Mouse (Mus musculus) liver, adult (tissue): ENCODE measurements around the gene C4bp.

Experiments
- GATA4 ChIP-seq: IDR thresholded peaks from 2 replicates; pipeline ENCODE4 v1.6.1; 2014; ENCODE audit warnings: mild to moderate bottlenecking, low read length; ENCODE audit not compliant: insufficient replicate concordance

C4bp gene

DNA sequence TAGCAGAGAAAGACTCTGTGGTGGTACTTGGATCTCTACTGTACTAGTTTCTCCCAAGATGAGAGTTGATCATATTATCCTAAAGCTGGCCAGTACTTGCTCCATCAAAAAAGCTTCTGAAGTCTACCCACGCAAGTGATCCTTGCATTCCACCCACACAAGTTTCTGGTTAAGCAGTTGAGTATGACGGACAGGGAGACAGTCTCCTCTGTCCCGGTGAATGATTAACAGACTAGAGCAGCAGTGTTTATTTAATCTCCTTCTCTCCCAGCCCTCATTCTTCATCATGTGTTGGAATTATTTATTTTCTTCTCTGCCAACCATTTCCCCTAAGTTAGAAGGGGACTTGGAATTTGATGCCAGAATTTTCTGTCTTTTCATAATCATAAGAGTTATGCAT, at the start of gene C4bp:
Gene C4bp (minus strand): TSS at position 179 of the 400 bp plus-strand sequence.
- no peak for TF ChIP-seq GATA4

DNA sequence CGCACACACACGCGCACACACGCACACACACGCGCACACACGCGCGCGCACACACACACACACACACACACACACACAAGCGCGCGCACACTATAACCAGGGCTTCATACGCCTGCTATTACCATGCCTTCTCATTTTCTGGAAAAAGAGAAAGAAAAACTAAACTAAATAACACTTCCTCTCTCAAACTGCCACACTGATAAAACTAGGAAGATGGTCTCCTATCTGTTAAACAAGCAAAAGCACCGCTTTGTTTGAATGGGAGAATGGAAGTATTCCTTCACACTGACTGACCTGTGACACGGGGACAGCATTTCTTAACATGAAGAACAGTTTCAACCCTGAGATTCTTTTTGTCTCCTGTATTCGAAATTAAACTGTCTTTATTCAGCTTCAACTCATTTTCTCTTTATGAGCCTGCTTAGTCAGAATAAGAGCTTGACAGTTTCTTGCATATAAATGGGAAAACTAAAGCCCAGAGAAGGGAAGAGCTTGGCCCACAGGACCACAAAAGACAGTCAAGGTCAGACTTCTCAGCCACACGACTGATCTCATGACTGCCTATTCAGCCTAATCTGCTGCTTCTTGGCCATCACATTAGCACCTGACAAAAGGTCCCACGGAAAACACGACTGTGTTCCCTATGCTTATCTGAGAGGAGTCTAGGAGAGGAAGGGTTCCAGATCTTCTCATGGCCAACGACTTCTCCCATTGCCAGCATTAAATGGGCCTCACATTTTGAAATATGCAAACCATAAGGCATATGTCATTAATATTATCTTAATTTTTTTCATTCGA, 49.0 kb upstream of the C4bp start:
- TF ChIP-seq GATA4: no peak

DNA sequence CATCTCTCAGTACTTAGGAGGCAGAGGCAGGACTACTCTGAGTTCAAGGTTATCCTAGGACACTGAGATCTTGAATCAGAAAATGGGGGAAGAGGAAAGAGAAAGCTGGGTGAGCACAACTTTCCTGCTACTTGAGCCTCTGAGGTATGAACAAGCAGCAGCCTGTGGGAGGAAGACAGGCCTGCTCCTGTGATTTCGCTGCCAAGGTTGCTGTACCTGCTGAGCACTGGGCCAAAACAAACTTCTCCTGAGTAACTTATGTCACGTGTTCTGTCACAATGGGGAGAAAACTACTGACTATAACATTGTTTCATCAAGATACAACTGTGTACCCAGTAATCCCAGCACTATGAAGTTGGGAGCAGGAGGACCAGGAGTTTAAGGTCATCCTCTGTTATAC, 42.2 kb upstream of the C4bp start:
- no peak for TF ChIP-seq GATA4

DNA sequence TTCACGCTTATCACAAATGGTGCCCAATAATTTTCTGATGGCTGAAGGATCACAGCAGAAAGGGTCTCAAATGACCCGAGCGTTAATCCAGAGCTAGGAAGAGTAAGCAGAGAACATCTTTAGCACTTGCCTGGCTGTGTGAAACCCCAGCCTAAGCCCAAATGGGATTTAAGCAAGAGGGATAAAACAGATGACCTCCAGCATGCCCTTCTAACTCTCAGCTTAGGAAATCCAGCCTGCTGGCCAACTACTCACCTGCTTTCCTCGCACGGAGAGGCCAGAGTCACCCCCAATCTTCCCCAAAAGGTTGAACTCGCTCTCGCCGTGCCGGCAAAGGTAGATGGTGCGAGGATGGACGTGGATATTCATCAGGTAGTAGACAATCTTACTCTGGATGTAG, 40.5 kb upstream of the C4bp start:
- no peak for TF ChIP-seq GATA4

DNA sequence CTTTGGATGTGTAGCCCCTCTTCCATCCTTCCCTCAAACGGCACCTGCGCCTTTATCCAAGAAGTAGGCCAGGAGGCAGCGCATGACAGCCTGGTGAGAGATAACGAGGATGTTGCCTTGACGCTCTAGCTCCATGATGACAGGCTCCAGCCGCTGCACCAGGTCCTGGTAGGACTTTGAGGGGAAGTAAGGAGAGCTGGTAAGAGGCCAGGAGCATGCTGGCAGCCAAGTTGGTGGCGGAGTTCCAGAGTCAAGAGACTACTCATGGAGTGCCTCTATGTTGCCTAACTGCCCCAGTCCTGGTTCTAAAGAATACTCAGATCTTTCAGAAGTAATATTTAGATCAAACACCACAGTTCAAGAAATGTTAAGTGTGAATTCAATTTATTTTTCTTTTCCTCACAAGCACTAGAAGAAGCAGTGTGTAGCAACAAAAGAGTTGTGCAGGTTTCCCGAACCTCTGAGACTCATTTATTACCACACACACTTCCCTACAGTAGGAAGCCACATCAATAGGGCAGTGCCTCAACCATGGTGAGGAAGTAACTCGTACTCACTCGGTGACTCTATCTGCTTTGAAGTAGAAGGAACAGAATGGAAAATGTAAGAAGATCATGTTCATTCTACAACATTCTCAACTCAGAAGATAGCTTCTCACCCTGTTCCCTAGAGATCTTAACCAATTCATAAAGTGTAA, 38.7 kb upstream of the C4bp start:
- TF ChIP-seq GATA4: no peak

DNA sequence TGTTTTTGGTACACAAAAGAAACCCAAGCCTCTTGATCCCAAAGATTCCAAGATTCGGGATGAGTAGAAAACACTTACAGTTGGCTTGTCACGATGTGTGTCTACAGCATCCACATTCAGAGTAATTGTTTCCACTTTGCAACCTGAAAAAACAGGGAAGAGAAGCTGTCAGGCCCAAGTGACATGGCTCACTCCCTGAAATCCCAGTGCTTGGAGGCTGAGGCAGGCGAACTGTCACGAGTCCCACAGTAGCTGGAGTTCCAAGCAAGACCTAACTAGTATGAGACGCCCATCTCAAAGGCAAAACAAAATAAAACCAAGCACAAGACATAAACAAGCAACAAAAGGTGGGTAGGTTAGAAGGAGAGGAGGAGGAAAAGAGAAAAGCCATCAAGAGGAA, 37.2 kb upstream of the C4bp start:
- TF ChIP-seq GATA4: no peak

DNA sequence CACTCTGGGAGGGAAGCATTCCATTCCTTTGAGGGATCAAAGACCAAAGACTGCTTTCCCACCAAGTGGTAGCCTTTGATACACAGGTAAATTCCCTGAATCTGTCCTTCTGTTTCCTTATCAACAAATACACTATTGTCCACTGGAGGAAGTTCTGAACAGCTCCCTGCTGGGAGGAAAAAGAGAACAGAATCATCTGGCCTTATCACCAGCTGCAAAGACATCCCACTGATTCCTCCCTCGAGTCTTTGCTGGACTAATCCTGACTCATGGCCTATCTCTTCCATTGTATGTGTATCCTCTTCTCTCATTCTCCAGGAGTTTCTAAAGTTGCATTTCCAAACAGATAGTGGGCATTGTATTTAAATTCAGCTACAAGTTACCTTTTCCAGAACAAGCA, 22.5 kb upstream of the C4bp start:
- TF ChIP-seq GATA4: no peak

DNA sequence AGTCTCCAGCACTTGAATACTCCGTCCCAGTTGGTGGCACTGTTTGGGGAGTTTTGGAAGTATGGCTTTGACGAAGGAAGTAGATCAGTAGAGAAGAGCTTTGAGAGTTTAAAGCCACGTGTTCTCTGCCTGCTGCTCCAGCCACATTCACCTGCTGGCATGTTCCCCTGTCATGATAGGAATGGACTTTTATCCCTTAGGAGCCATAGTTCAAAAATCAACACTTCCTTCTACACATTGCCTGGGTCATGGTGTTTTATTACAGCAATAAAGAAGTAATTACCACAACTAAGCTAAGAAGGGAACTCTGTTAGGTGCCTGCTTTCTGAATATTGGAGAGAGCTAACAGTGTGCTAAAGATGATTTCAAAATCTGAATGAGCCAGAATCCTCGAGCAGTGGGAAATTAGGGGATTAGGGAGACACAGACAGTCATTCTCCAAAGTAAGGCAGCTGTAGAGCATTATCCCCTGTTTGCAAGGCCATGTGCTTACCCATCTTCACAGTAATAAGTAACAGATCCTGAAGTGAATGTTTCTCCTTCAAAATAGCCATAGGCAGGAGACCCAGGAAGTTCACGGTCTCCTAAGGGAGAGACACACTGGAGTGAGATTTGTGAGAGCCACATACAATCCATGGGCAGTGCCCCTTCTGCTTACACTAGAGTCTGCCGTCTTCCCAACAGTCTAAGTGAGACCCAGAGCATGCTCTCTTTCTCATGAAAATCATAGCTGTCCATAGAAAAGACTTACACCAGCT, 20.4 kb upstream of the C4bp start:
- no peak for TF ChIP-seq GATA4

DNA sequence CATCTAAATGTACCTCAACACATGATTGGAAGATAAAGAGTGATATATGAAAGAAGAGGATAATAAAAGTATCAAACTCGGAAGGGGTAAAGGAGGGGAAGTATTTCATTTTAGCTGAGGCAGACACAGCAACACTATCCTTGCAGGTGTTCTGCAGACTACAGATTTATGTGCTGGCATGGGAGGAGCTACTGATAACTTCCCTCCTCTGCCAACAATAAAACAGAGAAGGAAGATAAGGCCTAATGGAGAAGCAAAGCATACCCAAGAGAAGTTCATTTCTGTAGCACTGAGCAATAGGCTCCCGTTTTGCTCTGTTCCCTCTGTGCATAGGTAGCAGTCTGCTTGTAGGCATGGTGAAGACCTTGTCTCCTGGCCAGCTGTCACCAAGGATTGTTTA, 19.6 kb upstream of the C4bp start:
- TF ChIP-seq GATA4: no peak

DNA sequence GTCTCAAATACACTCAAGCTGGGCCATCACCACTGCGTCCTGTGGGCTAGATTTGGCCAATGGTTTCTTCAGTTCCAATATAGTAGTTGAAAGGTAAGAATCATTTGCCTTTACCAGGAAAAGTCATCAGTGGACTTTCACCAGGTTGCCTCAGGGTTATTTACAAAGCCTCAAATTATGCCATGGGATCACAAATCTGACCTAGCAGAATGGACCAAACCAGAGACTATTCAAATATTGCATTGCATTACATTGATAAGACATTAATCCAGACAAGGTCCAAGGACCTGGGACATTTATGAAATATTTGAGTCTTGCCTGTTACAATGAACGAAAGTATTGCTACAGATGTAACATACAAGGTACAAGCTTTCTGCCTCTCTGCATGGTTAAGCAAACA, 17.1 kb upstream of the C4bp start:
- TF ChIP-seq GATA4: peak; percentile 93; the same call in 1 of the 2 replicates

DNA sequence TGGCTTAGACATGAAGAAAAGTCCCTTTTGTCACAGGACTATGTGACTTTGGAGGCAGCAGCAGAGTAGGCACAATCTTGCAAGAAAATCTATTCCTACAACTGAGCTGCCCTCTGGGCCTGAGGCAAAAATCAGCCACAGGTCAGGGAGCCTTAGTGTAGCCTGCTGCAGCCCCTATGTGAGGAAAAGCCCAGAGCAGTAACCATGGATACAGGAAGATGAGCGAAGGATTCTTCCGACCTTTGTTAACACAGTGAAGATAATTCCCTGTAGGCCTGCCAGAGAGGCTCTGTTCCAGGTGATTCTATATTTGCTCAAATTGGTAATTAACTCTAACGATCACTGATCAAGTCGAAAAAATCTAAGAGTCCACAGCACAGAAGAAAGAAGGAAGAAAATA, 17.3 kb downstream of the C4bp start:
- TF ChIP-seq GATA4: no peak

DNA sequence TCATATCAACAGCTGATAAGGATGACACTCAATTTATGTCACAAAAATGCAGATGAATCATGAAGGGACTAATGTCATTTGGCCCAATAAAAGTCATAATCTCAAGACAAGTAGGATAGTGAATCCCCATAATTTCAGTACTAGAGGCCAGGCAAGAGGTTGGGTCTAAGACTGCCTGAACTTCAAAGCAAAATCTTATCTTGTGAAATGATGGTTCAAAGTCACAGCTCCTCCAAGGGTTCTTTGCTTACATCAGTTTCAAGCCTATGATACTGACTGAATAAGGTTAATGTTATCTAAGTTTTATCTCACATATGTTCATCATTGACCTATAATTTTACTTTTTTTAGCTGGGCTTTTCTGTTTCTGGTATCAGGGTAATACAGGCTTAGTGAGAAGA, 20.5 kb downstream of the C4bp start:
- no peak for TF ChIP-seq GATA4

DNA sequence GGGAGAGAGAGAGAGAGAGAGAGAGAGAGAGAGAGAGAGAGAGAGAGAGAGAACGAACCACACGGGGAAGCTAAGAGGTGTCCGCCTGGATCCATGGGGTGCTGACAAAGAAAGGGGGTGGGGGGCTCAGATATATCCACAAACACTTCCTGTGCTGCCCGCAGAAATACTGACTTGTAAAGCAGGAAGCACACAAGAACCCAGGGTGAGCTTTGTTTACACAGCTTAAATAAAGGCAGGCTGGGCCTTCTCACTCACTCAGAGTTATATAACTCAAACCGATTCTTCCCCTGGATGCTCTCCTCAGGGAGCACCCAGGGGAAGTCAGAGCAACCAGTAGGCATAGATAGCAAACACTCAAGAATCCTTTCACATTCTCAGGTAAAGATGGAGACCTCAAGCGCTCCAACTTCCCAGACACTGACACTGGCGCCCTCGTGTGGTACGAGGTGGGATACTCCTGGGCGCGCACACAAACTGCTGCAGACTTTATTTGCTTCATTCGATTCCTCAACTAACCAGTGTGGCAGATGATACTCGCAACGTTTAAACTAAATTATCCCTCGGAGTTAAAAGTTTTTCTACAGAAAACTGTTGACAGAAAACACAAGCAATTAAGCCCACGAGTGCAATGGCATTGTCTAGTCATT, 27.5 kb downstream of the C4bp start:
- no peak for TF ChIP-seq GATA4

DNA sequence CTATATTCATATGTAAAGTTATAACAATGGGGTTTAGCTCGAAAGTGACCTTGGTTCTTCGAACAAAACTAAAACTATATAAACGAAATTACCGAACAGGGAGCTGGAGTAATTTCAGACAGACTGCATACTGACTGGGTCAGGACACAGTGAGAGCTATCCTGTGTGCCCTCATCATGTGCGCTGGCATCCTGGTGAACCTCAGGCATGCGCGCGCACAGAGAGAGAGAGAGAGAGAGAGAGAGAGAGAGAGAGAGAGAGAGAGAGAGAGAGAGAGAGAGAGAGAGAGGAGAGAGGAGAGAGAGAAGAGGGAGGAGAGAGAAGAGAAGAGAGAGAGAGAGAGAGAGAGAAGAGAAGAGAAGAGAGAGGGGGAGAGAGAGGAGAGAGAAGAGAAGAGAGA, 28.1 kb downstream of the C4bp start:
- TF ChIP-seq GATA4: no peak

DNA sequence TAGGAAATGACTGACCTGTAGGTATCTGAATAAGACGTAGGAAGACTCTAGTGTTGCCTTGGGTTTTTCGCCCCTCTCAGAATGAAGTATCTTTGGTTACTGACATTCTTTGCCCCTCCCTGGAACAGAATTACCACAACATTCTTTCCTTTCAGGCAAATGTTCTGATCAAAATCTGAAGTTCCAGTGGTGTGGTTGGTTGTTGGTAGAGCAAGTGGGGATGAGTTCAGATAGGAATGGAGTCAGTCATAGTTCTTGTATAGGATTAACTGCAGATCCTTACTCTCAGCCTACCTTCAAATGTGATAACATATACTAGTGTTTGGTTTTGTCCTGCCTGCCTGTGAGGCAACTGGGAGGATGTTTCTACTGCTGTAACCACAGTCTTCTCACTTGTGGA, 31.9 kb downstream of the C4bp start, which contains the start of gene Zp3r:
Gene Zp3r (minus strand): TSS at position 101 of the 400 bp plus-strand sequence.
- TF ChIP-seq GATA4: no peak
